Mouse (Mus musculus) stomach, embryonic 16.5 days (tissue): ENCODE measurements at regions not wholly inside any gene's neighbourhood (a gene's known extent, or its start where the extent isn't known, plus 50 kb on each side); places are given as distances from the start of the nearest gene placed in this dataset.

Experiments
- ATAC-seq: fragments of 200-750 bp; cut with Nextera tagmentation; 2 replicates; pipeline ENCODE4 v1.8.0; 2017; ENCODE audit warnings: moderate number of reproducible peaks, moderate TSS enrichment; ENCODE audit not compliant: insufficient read depth, low FRiP score
- H3K27ac ChIP-seq: fragments of 300-500 bp; sonication (generic); 2 replicates; pipeline ENCODE4 v1.5.1; 2014; ENCODE audit warnings: low read length
- H3K27me3 ChIP-seq: fragments of 300-500 bp; sonication (generic); 2 replicates; pipeline ENCODE4 v1.6.1; 2014; ENCODE audit warnings: low read length, control low read depth, mixed read lengths; ENCODE audit not compliant: control insufficient read depth, insufficient read depth
- H3K36me3 ChIP-seq: fragments of 300-500 bp; sonication (generic); 2 replicates; pipeline ENCODE4 v1.6.1; 2014; ENCODE audit warnings: low read length; ENCODE audit not compliant: control insufficient read depth, insufficient read depth
- H3K4me1 ChIP-seq: fragments of 300-500 bp; sonication (generic); 2 replicates; pipeline ENCODE4 v1.6.1; 2014; ENCODE audit warnings: low read length, control low read depth, mixed read lengths; ENCODE audit not compliant: control insufficient read depth, insufficient read depth
- H3K4me2 ChIP-seq: fragments of 300-500 bp; sonication (generic); 2 replicates; pipeline ENCODE4 v1.6.1; 2014; ENCODE audit warnings: low read depth, low read length, mixed read lengths
- H3K4me3 ChIP-seq: fragments of 300-500 bp; sonication (generic); replicated peaks from 2 replicates; pipeline ENCODE4 v1.5.1; 2014; ENCODE audit warnings: mild to moderate bottlenecking, low read length
- H3K9ac ChIP-seq: fragments of 300-500 bp; sonication (generic); 2 replicates; pipeline ENCODE4 v1.6.1; 2014; ENCODE audit warnings: low read length
- H3K9me3 ChIP-seq: fragments of 300-500 bp; sonication (generic); replicated peaks from 2 replicates; pipeline ENCODE4 v1.6.1; 2016; ENCODE audit warnings: low read length, control low read depth; ENCODE audit not compliant: control insufficient read depth
- WGBS: fragments of 180-500 bp; shearing (Covaris S2); extraction: QIAGEN DNeasy Blood & Tissue Kit; methylation state at CpG from one replicate; pipeline ENCODE4 v1.1.7; 2014; 5-methylcytosine and 5-hydroxymethylcytosine counted together

DNA sequence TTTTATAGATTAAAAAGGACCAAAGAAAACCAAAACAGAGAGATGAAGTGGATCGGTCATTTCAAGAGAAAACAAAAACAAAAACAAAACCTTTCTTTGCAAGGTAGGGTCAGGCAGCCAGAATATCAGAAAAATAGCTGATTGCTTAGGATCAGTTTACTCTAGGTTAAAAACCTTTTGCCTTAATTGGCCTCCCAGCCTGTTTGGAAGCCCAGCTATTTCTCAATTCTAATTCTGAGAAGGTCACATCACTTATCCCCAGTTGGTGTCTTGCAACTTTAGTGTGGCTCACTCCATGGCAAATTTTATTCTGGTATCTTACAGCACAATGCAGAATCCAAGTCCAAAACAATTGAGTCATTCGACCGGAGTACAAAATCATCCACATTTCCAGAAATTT is 70.0 kb downstream of the 1190002N15Rik start:
- H3K27me3 ChIP-seq = no peaks in the 10 kb centered on the region
- no peaks in the 10 kb centered on the region for H3K36me3 ChIP-seq
- no peaks in the 10 kb centered on the region for H3K9me3 ChIP-seq
- H3K4me3 ChIP-seq = no peak overlapping the region
- no peaks in the 10 kb centered on the region for H3K4me1 ChIP-seq
- no peak for ATAC-seq
- 95% methylated on average over 3 of the region's 3 CpGs for WGBS
- no peak overlapping the region for H3K4me2 ChIP-seq
- H3K27ac ChIP-seq = no peak overlapping the region
- H3K9ac ChIP-seq = no peak overlapping the region

DNA sequence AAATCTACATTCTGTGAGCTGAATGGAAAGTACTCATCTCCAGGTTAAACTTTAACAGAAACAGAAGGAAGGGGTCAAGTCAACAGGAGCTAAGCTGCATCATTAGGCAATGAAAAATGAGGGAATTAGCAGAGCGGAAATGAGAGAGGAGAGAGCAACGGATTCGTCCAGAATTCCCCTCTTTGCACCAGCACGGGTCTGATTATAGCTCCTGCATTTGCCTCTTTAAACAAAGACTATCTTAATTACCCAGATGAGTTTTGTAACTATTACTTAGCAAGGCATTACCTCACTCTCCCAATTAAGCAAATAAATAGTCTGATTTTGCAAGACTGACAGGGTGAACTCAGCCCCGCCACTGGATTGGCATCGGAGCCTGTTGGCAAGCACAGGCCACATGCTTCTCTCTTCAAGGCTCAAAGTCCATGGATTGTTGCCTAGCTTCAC is 81.8 kb downstream of the 1190002N15Rik start:
- Histone ChIP-seq H3K9me3 (no peaks in the 10 kb centered on the region), H3K4me3 (no peak overlapping the region), H3K27me3 (no peaks in the 10 kb centered on the region), H3K9ac (no peak overlapping the region), H3K4me1 (0 out of 2 replicates have a peak, but pooled peaks cover 3% of the 10 kb centered on the region), H3K36me3 (no peaks in the 10 kb centered on the region), H3K27ac (no peak overlapping the region), H3K4me2 (no peak overlapping the region)
- ATAC-seq = no peak; the same call in 1 of the 2 replicates
- WGBS = 32% methylated on average over 6 of the region's 6 CpGs

DNA sequence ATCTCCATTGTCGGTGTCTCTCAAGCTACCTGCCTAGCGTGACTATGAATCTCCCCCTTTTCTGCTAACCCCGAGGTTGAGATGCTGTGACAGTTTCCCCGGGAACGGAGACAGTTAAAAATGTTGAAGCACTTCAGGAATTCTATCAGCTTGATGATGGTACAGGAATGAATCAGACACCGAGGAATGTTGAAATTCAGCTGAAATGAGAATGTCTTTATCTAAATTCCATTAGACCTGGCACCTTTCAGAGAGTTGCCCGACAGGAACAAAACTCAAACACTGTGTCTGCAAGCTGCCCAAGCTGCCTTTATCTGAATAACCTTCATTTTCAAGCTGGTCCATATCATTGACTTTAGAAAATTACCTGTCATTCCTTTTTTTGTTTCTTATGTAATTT is 82.4 kb downstream of the 1190002N15Rik start:
- WGBS = 46% methylated on average over 7 of the region's 7 CpGs
- no peaks in the 10 kb centered on the region for H3K36me3 ChIP-seq

DNA sequence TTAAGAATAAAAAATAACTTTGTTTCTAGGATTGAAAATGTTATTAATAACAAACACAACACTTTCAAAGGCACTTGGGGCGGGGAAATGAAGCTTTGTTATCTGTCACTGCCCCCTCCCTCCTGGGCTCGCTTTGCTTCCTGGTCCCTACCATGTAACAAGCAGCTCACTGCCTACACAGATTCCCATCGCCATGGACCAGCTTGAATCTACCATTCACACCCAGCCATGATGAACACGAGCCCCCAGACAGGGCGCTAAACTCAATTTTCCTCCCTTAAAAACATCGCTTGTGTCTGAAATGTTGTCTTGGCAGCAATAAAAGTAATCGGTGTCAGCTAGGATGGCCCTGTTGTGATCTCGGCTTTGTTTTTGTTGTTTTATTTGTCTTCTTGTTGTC is 88.0 kb downstream of the 1190002N15Rik start:
- no peaks in the 10 kb centered on the region for H3K4me1 ChIP-seq
- H3K27ac ChIP-seq = no peak overlapping the region
- H3K9me3 ChIP-seq = no peaks in the 10 kb centered on the region
- H3K27me3 ChIP-seq = no peaks in the 10 kb centered on the region
- no peak overlapping the region for H3K9ac ChIP-seq
- no peak overlapping the region for H3K4me2 ChIP-seq
- 75% methylated on average over 8 of the region's 8 CpGs for WGBS
- H3K36me3 ChIP-seq = no peaks in the 10 kb centered on the region
- H3K4me3 ChIP-seq = no peak overlapping the region
- no peak for ATAC-seq

More for the DNA sequence above, 82.4 kb downstream of the 1190002N15Rik start:
- Histone ChIP-seq H3K4me1 (0 out of 2 replicates have a peak, but pooled peaks cover 3% of the 10 kb centered on the region), H3K9me3 (no peaks in the 10 kb centered on the region), H3K27me3 (no peaks in the 10 kb centered on the region), H3K9ac (no peak overlapping the region), H3K4me3 (no peak overlapping the region), H3K27ac (no peak overlapping the region), H3K4me2 (no peak overlapping the region)
- no peak for ATAC-seq

DNA sequence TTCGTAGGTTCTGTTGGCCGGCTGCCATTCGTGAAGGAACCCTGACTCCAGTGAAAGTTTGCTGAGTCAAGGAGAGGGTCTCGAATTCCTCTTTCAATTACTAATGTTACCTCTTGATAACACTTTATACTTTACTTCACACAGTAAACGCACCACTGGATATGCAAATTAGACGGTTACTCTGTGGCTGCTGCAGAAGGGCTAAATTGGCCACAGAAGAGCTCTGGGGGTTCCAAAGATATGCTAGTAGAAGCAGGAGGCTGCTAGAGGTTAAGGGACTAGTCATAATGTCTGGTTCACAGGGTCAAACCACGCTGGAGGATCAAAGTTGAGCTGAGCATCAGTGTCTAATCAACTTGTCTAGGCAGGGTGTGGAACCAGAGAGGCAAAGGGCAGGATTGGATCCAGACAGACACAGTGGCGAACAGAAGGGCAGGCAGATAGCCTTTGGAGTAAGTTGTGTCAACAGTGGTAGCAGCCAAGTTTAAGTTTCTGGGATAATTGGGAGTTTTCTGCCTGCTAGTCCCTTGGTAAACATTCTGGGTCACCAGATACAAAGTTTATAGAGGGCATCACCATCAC is 91.6 kb downstream of the 1190002N15Rik start:
- 60% methylated on average over 8 of the region's 8 CpGs for WGBS
- no peaks in the 10 kb centered on the region for H3K9me3 ChIP-seq
- ATAC-seq = no peak

DNA sequence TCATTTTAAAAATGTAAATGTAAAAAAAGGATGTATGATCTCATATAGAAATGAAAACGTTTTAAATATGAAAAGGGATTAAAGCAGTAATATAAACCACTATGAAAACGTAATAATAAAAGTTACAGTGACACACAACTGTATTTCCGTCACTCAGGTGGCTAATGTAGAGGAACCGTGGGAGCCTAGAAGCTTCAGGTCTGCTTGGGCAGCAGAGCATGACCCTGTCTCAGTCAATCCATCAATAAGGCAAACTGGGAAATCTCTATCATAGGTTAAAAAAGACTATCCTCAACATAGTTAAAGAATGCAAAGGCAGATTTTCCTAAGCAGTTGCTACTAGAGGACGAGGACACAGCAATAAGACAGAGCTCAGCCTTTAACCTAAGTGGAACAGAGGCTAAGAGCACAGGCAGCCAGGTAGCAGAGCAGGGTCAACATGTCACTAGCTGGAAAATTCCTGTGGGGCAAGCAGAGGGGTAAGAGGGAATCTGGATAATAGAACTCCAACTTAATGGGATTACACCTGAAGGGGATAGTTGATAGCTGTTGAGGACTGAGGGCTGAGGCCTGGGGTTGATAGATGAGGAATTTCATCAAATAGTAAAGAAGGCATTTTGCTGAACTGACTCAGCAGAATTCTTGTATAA is 93.6 kb downstream of the 1190002N15Rik start:
- no peaks in the 10 kb centered on the region for H3K27me3 ChIP-seq
- H3K9me3 ChIP-seq = no peaks in the 10 kb centered on the region
- no peak overlapping the region for H3K9ac ChIP-seq
- ATAC-seq = no peak
- WGBS = 70% methylated on average over 5 of the region's 5 CpGs
- H3K36me3 ChIP-seq = no peaks in the 10 kb centered on the region
- H3K4me1 ChIP-seq = no peaks in the 10 kb centered on the region
- no peak overlapping the region for H3K4me3 ChIP-seq
- no peak overlapping the region for H3K4me2 ChIP-seq
- no peak overlapping the region for H3K27ac ChIP-seq

More for the DNA sequence above, 91.6 kb downstream of the 1190002N15Rik start:
- no peak overlapping the region for H3K9ac ChIP-seq
- H3K4me3 ChIP-seq = no peak overlapping the region
- no peaks in the 10 kb centered on the region for H3K27me3 ChIP-seq
- H3K36me3 ChIP-seq = no peaks in the 10 kb centered on the region
- H3K27ac ChIP-seq = no peak overlapping the region
- H3K4me1 ChIP-seq = no peaks in the 10 kb centered on the region
- H3K4me2 ChIP-seq = no peak overlapping the region

DNA sequence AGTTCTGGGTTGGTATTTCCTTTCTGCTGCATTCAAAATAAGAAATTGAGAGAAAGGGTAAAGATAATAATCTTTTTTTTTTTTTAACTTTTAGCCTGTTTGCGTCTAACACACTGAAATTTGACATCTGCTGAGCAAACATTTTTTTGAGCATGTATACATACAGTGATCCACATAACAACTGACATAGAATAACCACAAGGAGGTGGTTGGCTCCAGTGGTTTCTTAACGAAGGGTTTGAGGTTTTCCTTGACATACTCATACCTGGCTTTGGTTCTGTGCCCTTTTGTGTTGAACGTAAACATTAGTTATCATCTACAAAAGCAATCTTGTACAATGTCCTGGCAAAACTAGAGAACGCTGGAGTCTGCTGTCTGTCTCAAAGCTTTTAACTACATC is 96.5 kb downstream of the 1190002N15Rik start:
- 57% methylated on average over 4 of the region's 4 CpGs for WGBS
- Histone ChIP-seq H3K36me3 (no peaks in the 10 kb centered on the region), H3K27ac (no peak overlapping the region), H3K9ac (no peak overlapping the region), H3K4me1 (no peaks in the 10 kb centered on the region), H3K27me3 (no peaks in the 10 kb centered on the region), H3K4me2 (no peak overlapping the region), H3K9me3 (no peaks in the 10 kb centered on the region), H3K4me3 (no peak overlapping the region)
- ATAC-seq = no peak

DNA sequence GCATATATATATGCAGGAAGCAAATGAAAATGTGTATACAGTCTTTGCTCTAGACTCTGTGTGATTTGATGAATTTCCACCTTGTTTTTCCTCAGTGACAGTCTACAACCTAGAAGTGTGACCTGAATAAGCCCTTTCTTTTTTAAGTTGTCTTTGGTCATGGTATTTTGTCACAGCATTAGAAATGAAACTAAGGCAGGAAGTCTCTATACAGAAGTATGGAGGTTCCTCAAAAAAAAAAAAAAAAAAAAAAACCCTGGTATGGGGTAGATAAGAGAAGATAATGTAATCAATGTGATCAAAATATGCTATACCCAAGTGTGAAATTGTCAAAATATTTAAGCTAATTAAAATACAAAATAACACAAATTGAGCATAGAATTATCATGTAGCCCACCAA is 104.4 kb downstream of the 1190002N15Rik start:
- H3K9me3 ChIP-seq = no peaks in the 10 kb centered on the region
- no peak overlapping the region for H3K27ac ChIP-seq
- H3K4me1 ChIP-seq = no peaks in the 10 kb centered on the region
- no peak overlapping the region for H3K4me3 ChIP-seq
- H3K27me3 ChIP-seq = no peaks in the 10 kb centered on the region
- no peak overlapping the region for H3K9ac ChIP-seq
- no peak for ATAC-seq
- H3K4me2 ChIP-seq = no peak overlapping the region
- no peaks in the 10 kb centered on the region for H3K36me3 ChIP-seq

DNA sequence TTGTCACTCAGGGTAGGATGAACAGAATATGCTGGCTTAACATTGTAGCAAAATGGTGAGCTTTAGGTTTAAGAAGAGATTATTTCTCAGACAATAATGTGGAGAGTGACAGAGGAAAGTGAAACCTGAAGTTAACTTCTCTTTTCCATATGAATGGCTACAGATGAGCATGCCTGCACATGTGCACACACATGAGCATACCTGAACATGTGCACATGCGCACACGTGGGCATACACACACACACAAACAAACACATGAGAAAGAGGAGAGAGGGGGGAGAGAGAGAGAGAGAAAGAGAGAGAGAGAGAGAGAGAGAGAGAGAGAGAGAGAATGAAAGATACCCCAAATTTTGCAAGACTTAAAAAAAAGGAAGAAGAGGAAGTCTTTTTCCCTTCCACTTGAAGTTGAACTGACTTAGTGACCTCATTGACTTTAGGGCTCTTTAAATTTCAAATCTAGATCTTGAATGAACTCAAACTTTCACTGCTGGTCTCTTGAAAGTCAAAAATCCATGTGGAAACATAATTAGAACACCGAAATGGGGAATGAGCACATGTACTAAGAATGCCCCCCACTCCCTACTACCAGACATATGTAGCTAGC is 105.6 kb downstream of the 1190002N15Rik start:
- H3K27ac ChIP-seq = no peak overlapping the region
- no peak for ATAC-seq
- no peak overlapping the region for H3K4me2 ChIP-seq
- H3K9ac ChIP-seq = no peak overlapping the region
- no peaks in the 10 kb centered on the region for H3K4me1 ChIP-seq
- H3K27me3 ChIP-seq = no peaks in the 10 kb centered on the region
- no peak overlapping the region for H3K4me3 ChIP-seq
- WGBS = 87% methylated on average over 3 of the region's 3 CpGs
- no peaks in the 10 kb centered on the region for H3K36me3 ChIP-seq
- no peaks in the 10 kb centered on the region for H3K9me3 ChIP-seq
